Mouse (Mus musculus) brain, embryonic 14.5 days (tissue): Measurements from ENCODE around the gene Kazn.

Source experiments
- CTCF ChIP-seq: fragments of 200-500 bp; IDR thresholded peaks from 2 replicates; pipeline ENCODE4 v1.5.1; 2012; ENCODE audit warnings: inconsistent platforms, mild to moderate bottlenecking, moderate library complexity, borderline replicate concordance; ENCODE audit not compliant: insufficient read depth, insufficient read length; ENCODE audit errors: extremely low read depth
- POLR2A ChIP-seq: fragments of 200-500 bp; IDR thresholded peaks from 2 replicates; pipeline ENCODE4 v1.6.1; 2012; ENCODE audit warnings: mild to moderate bottlenecking, inconsistent platforms, borderline replicate concordance; ENCODE audit not compliant: poor library complexity, insufficient read depth, insufficient read length, severe bottlenecking; ENCODE audit errors: extremely low read depth

DNA sequence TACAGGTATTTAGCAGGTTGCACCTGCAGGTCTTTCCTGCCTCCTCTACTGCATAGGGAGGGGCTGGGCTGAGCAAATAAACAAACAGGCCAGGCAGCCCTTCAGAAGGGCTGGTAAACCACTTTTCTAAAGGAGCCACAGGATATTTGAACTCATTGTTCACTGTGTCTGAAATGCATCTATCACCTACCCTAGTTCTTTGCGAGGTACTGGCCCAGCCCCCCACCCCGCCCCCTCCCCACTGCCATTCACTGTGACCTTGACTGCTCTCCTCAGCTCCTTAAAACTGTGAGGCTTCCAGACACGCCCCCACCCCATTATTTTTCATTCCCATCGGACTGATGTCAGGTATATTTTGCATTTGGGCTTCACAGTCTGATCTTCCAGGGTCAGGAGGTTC lies 69.6 kb downstream of the Kazn start:
- TF ChIP-seq CTCF (no peak), POLR2A (no peak)
